Mouse (Mus musculus) kidney, postnatal 14 days (tissue): ENCODE measurements around the gene Lsm5.
A peak's percentile ranks its signal among the peaks of the same experiment; 100 is the strongest.

ENCODE experiments used
- DNase-seq: peaks from one replicate; pipeline ENCODE4 v3.0.0; 2022; ENCODE audit warnings: mixed read lengths

Gene Lsm5

DNA sequence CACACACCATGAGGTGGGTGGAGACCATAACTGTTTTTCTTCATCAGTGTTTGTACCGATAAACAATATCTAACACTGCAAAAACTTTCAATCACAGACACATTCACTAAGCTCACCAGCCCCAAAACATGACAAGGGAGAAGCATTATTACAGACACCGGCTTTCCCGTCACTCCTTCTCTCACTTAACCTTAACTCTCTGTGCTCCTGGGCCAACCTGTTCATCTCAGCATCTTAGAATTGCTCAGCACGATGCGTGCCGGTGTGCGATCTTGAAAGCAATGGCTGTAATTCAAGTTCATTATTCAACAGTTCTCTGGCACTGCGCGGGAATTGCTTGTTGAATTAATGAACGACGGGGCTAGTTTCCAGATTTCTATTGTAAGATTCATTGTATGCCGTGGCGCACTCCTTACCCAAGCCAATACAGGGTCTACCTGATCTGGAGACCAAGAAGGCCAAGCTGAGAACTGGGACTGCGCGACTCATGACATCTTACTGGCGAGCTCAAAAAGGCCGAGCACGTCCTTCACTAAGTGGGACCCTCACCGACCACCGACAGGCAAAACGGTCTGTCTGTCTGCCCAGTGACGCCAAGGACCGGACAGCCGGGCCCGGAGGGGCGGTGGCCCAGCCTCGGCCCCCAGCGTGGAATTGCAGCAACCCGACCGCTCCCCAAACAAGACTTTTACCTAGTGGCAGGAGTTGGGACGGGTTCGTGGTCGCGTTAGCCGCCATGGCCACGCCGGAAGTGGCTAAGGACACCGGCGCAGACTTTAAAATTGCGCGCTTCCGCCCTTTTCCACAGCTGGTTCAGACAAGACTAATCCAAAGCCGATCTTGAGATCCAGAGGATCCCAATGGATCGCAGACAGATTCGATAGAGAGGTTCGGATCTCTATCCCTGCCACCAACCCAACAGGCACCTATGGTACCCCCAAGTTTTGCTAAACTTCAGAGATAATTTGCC, at the start of gene Lsm5:
Gene Lsm5, minus strand, starts transcription at position 780 of the 970 bp plus-strand sequence.
- peak; percentile 91 for DNase-seq

DNA sequence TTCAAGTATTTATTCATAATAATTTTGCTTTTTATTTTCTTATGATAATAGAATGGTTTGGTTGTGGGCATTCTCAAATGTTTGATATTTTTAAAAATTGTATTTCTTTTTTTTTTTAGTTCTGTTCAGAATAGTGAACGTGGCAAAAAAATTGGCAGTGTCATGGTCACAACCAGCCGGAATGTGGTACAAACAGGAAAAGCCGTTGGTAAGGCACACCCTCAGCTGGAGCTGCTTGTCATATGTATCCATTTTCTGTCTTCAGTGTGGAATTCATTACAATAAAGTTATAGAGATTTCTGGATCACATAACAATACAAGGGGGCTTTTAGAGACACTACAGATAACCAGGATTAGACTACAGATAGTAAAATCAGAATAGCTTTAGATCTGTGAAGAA, 49.2 kb upstream of the Lsm5 start:
- DNase-seq: no peak

- DNase-seq: peak; percentile 10
These were observed 41.5 kb upstream of the Lsm5 start for GRCm38 (mm10) chr6:56745950-56746543.

DNA sequence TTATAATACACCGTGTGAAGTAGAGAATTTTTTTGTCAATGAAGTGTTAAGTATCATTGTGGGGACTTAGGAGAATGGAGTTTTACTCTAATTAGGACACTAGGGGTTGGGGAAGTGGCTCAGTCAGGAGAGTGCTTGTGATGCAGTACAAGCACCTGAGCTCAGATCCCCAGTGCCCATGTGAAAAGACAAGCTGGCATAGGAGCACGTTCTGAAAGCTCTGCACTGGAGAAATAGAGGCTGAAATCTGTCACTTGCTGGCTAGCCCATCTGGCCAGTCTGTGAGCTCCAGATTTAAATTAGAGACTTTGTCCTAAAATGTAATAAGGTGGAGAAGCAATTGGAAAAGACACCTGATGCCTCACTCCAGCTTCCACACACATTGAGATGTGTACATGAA, 28.0 kb upstream of the Lsm5 start:
- DNase-seq: no peak

DNA sequence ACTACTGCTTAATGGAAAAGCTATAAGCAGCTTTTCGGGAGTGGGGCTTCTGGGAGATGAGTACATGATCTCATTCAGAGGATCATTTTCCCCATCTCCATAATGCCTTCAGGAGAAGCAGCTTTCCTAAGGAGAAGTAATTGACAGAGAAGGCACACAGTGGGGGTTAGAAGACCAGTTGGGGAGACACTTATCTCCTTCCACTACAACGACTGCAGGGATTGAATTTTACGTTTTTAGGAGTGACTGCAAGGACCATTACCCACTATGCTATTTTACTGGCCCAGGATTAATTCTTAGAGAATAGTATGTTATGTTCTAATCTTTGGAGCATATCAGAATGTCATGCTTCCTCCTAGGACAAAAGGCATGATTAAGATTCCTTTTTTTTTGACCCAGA, 16.4 kb upstream of the Lsm5 start:
- DNase-seq: no peak

DNA sequence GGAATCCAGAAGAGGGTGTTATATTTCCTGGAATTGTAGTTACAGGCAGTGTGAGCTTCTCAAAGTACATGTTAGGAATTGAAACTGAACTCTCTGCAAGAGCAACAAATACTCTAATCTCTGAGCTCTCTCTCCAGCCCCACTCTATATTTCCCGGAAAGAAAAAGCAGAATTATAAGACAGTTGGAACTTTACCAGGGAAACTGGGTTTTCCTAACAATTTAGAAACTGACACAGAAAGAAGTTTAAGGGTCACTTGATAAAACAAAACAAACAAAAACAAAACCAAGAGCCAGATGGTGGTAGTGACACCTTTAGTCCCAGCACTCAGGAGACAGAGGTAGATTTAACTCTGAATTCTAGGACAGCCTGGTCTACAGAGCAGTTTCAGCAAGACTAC, 14.6 kb upstream of the Lsm5 start:
- DNase-seq: no peak

DNA sequence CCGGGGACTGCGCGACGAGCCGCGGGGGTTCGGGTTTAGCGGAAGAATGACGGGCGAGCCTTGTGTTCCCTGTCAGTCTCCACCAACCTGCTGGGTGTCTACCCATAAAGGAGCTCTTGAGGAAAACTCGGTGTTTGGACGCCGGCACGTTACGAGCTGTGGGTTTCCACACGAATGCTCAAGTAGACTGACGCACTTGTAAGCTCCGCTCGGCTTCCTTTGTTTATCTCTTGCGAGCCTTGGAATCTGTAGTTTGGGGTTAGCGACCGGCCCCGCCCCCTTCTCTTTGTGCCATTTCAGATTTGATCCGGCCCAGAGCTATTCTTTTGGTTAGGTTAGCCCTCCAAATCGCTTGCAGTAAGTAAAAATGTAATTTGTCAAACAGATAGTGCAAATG, 10.8 kb upstream of the Lsm5 start:
- DNase-seq: no peak

DNA sequence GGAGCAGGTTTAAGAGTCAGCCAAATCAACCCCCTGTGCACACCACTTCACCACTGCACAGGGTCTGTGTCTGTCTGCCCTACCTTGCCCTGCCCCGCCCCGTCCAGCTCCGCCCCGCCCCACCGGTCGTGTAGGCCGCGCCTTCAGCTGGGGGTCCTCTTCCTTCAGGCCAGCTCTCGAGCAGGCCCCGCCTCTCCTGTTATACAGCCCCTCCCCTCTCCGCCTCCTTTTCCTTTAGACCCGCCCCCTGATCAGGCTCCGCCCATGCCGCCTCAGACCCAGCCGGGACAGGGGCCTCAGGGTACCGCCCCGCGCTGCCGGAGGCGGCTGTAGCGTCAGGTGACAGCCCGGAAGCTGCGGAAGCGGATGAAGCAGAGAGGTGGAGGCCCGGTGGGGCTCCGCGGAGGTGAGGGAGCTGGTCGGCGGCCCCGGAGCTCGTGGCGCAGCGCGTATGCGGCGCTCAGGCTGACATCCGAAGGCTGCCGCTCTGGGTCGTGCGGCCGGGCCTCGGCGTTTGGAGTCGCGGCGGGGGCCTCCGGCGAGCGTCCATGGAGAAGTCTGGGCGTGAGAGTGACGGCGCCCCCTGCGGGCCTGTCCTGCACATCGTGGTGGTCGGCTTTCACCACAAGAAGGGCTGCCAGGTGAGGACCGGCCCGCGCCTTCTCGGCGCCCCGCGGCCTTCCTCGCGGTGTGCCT, 10.2 kb upstream of the Lsm5 start, which contains the start of gene Avl9:
Gene Avl9, plus strand, starts transcription at position 326 of the 696 bp plus-strand sequence.
- peak; percentile 99 for DNase-seq

- DNase-seq: no peak
These were observed 9.7 kb upstream of the Lsm5 start for GRCm38 (mm10) chr6:56714186-56714573.

DNA sequence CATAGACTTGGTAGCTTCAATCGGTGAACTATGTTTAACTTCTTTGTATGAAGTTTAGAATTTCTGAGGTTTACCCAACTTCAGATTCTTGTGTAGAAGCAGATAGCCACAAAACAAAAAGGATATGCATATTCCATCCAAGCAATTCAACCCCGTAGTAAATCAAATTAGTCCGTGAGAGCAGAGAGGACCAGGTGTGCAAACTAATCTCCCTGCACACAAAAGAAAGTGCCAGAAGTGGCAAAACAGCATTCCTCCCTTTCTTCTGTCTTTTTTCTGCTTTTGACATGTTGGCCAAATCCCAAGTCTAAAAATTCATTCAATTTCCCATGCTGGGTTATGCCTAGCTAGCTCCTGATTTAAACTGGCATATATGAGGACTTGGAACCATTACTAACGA, 12.1 kb downstream of the Lsm5 start:
- DNase-seq: no peak

GRCm38 (mm10) chr6:56691205-56691604, 13.3 kb downstream of the Lsm5 start:
- peak; percentile 74 for DNase-seq

DNA sequence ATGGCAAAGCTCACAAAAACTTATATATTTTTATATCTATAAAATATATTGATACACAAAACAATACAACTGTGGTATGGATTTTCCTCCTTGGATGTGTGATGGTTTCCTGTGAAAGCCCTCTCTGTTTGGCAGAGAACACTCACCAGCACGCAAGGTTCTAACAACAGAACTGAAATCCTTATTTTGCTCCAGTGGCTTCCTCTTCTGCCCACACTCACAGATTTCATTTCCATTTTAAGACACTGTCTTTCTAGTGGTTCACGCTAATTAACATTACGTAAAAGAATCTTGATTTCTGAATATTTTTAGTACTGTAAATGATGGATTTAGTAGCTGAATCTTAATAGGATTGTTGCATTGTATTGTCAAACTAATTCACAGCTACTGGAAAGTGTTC, 16.3 kb downstream of the Lsm5 start:
- no peak for DNase-seq

GRCm38 (mm10) chr6:56664410-56664809, 40.1 kb downstream of the Lsm5 start:
- no peak for DNase-seq

DNA sequence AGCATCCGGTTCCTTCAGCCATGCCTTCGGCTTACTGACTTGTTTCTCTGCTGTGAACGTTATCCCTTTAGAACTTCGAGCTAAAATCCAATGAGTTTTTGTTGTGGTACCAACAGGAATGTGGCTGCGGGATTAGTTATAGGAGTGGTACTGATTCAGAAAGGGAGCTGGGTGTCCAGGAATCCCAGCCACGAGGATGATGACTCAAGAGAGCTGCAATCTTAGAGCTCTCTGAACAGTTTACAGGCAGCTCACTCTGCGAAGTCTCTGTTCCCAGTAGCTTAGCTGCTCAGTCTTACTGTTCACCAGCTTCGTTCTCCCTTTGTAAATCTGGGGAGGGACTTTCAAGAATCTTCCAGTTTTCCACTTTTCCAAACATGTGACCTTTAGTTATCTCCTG, 49.1 kb downstream of the Lsm5 start:
- DNase-seq: no peak

DNA sequence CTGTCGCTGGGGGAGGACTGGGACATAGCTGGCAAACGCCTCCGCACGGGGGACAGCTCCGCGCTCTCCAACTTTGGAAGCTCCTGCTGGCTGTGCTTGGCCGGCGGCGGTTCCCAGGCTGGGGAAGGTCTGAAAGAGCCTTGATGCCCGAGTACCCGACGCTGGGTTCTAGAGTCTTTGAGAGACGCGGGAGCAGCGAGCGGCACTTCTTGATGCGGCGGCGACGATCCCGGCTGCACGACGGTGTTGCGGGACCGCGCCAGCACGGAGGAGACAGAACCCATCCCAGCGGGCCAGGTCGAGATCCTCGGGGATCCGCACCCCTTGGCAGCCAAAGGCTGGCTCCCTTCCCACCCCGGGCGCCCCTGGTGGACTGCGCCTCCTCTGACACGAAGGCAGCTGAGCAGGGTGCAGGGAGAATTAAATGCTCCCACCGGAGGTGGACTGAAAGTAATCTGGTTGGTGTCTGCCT, 52.4 kb downstream of the Lsm5 start:
- peak; percentile 7 for DNase-seq
